Comparison of ENCODE assay signal across 8 mouse cellular contexts in genomic region chr8:11602006-11602680, GRCm38 (mm10). TPM values are rescaled to one million over a fixed set of nuclear protein-coding genes. Genes with fewer than 3 reads are reported as not detected.
DNase-seq lines count a peak whose midpoint lies in the region; ATAC-seq lines count a peak whose summit lies in the region.

No protein-coding gene starts in this region.

- intact Hi-C loops in gastrocnemius, postnatal 14 days (cut with DNase I; ENCODE audit: low total_unique reads): no loop called here

- 39% methylated on average over 14 of the region's 14 CpGs for WGBS in limb, embryonic 12.5 days
- 33% methylated on average over 14 of the region's 14 CpGs for WGBS in stomach, embryonic 15.5 days

- no peak overlapping the region for H3K4me3 ChIP-seq in limb, embryonic 12.5 days (replicated peaks)
- no peak overlapping the region for H3K4me3 ChIP-seq in stomach, embryonic 15.5 days (replicated peaks)

- no peaks in the 10 kb centered on the region for H3K27me3 ChIP-seq in limb, embryonic 12.5 days
- H3K27me3 ChIP-seq in stomach, embryonic 15.5 days (replicated peaks): no peaks in the 10 kb centered on the region

- H3K9me3 ChIP-seq in limb, embryonic 12.5 days: peaks cover under 1% of the 10 kb centered on the region; the same call in 1 of the 2 replicates
- H3K9me3 ChIP-seq in stomach, embryonic 15.5 days: no peaks in the 10 kb centered on the region

- H3K27ac ChIP-seq in limb, embryonic 12.5 days: no peak overlapping the region
- no peak overlapping the region for H3K27ac ChIP-seq in stomach, embryonic 15.5 days

- H3K9ac ChIP-seq in limb, embryonic 12.5 days (replicated peaks): no peak overlapping the region
- no peak overlapping the region for H3K9ac ChIP-seq in stomach, embryonic 15.5 days

- peaks cover 16% of the 10 kb centered on the region for H3K36me3 ChIP-seq in limb, embryonic 12.5 days
- H3K36me3 ChIP-seq in stomach, embryonic 15.5 days: no peaks in the 10 kb centered on the region

- peak; percentile 13 for DNase-seq in ovary, adult 18-20 months (ENCODE audit: low spot score)
- no peak for DNase-seq in ovary, postnatal 10 days (ENCODE audit: low spot score)
- DNase-seq in cerebellum, postnatal 36 days: peak; percentile 65 to 69
- DNase-seq in gastrocnemius, postnatal 14 days: peak; percentile 55
- DNase-seq in kidney, adult 11 months: peak; percentile 59

- no peaks in the 10 kb centered on the region for H3K4me1 ChIP-seq in limb, embryonic 12.5 days (replicated peaks)
- H3K4me1 ChIP-seq in stomach, embryonic 15.5 days: no peaks in the 10 kb centered on the region

- H3K4me2 ChIP-seq in limb, embryonic 12.5 days: no peak overlapping the region
- no peak overlapping the region for H3K4me2 ChIP-seq in stomach, embryonic 15.5 days

- ATAC-seq in limb, embryonic 12.5 days (ENCODE audit: insufficient number of reproducible peaks, insufficient read depth, low FRiP score, low TSS enrichment, low read depth): peak; percentile 73; the same call in 1 of the 2 replicates
- peak; percentile 85 for ATAC-seq in monocyte, adult 5-6 weeks (replicated peaks; ENCODE audit: insufficient number of reproducible peaks, low FRiP score, low TSS enrichment, poor library complexity, severe bottlenecking)
- 0 out of 2 replicates have a peak, but pooled peaks have one; percentile 39 for ATAC-seq in stomach, embryonic 15.5 days (ENCODE audit: insufficient read depth, low FRiP score, low read depth)

RNA-seq across cellular contexts. Expression of gene Ankrd10, which starts 33.4 kb away (rescaled TPM):
- total RNA-seq in gastrocnemius, postnatal 14 days (2021): 10 to 100 TPM; 24.4 to 25.2 TPM
- polyA plus RNA-seq in limb, embryonic 12.5 days (2016; fragmentation: Nextera tagmentation; extraction: Ambion mirVana): 151 and 164 TPM in 2 replicates
- total RNA-seq in monocyte, adult 5-6 weeks (2017): 48.7 to 67.5 TPM (median 49.7 TPM) in 3 replicates
- polyA plus RNA-seq in stomach, embryonic 15.5 days (2015; fragmentation: Nextera tagmentation; extraction: Ambion mirVana): 79.2 and 80.2 TPM in 2 replicates

RNA-seq across cellular contexts. Expression of gene Ing1, which starts 46.8 kb away (rescaled TPM):
- 10 to 100 TPM; 21.0 to 21.2 TPM for total RNA-seq in gastrocnemius, postnatal 14 days (2021)
- polyA plus RNA-seq in limb, embryonic 12.5 days (2016; fragmentation: Nextera tagmentation; extraction: Ambion mirVana): 46.5 and 50.4 TPM in 2 replicates
- 69.1 to 75.3 TPM (median 75.0 TPM) in 3 replicates for total RNA-seq in monocyte, adult 5-6 weeks (2017)
- polyA plus RNA-seq in stomach, embryonic 15.5 days (2015; fragmentation: Nextera tagmentation; extraction: Ambion mirVana): 38.4 and 40.3 TPM in 2 replicates

RNA-seq across cellular contexts. Expression of gene Cars2, which starts 51.6 kb away (rescaled TPM):
- 10 to 100 TPM; 12.8 to 13.8 TPM for total RNA-seq in gastrocnemius, postnatal 14 days (2021)
- polyA plus RNA-seq in limb, embryonic 12.5 days (2016; fragmentation: Nextera tagmentation; extraction: Ambion mirVana): 20.6 and 21.6 TPM in 2 replicates
- total RNA-seq in monocyte, adult 5-6 weeks (2017): 18.3 to 33.8 TPM (median 30.6 TPM) in 3 replicates
- polyA plus RNA-seq in stomach, embryonic 15.5 days (2015; fragmentation: Nextera tagmentation; extraction: Ambion mirVana): 27.4 and 29.2 TPM in 2 replicates
